Mouse (Mus musculus) monocyte, adult 2 months (primary cell): ENCODE measurements around the gene Eif3i.

Experiments
- DNase-seq, 2 experiments: peaks; one replicate each; pipeline ENCODE4 v3.0.0; 2022; ENCODE audit warnings: low spot score in 2 of 2, low read depth in 1 of 2

Gene Eif3i

GRCm38 (mm10) chr4:129600233-129601158, at the start of gene Eif3i, which contains the start of gene Tmem234:
Gene Eif3i (minus strand): TSS chr4:129600648.
Gene Tmem234 (plus strand): TSS chr4:129600668.
- peak; percentile 49 to 70 for DNase-seq

GRCm38 (mm10) chr4:129648656-129649055, 48.2 kb upstream of the Eif3i start:
- DNase-seq = no peak

DNA sequence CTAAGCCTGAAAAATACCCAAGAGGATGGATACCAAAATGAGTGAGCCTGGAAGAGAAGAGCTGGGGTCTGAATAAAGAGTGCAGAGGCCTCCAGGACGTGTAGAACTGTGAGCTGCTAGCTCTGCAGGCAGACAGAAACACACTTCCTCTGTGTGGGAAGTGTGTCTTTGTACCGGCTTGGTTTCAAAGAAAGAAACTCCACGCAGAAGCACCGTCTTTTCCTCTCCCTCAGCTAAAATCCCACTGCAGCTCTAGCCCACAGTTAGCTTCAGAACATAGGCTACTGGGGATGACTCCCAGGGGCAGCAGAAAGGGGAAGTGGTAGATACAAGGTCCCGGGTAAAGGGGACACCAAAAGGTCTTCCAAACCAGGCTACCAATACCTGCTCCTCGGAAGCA, 44.8 kb upstream of the Eif3i start:
- no peak for DNase-seq

GRCm38 (mm10) chr4:129641756-129642155, 41.3 kb upstream of the Eif3i start:
- no peak for DNase-seq

DNA sequence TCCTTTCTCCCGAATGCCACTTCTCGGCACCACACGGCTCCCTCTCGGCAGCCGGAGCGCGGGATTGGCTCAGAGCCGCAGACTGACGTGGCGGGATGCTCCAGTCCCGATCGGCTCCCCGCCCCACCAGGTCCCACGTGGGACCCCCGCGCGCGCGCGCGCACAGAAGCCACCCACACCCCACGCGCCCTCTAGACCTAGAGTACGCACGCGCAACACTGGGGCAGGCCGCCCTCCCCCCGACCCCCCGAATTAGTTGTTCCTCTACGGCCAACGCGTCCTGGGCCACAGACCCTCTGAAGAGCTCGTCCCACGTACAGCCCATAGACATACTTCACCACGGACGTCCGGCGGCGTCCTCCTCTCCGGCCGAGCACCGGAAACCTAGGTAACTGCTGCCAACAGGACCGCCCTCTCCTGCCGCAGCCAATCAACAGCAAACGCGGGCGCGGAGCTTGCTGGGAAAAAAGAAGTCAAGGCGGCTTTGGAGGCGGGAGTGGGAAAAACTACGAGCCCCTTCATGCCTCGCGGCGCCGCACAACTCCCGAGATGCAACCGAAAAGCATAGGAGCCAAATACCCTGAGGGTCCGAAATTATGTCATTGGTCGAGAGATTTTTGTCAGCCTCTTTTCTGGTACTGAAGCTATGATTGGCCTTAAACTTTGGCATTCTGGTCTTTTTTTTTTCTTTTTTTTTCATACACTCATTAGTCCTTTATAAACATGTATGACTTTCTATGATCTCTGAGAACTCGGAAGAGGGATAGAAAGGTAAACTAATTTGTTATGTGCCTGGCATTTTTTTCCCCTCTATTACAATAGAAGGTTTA, 40.4 kb upstream of the Eif3i start, which contains the start of gene Txlna:
Gene Txlna (minus strand): TSS at position 428 of the 830 bp plus-strand sequence.
- DNase-seq = peak; percentile 88 to 90

- DNase-seq = no peak
These were observed 39.7 kb upstream of the Eif3i start for GRCm38 (mm10) chr4:129640101-129640637.

DNA sequence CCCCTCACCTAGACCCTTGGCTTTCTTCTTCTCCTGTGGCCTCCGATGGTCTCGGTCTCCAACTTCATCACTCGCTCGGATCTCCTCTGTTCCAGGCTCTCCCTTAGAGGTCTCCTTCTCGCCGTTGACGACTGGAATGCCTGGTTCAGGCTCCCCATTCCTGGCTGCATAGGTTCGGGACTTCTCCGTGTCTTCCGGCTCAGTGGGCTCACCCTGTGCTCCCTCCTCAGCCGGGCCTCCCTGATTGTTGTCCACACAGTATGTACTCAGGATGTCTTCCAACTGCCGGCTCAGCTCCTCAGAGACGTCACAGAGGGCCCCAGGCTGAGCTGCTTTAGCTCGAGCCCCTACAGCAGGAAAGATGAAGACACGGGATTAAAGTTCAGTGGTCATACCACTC, 38.8 kb upstream of the Eif3i start:
- no peak for DNase-seq

DNA sequence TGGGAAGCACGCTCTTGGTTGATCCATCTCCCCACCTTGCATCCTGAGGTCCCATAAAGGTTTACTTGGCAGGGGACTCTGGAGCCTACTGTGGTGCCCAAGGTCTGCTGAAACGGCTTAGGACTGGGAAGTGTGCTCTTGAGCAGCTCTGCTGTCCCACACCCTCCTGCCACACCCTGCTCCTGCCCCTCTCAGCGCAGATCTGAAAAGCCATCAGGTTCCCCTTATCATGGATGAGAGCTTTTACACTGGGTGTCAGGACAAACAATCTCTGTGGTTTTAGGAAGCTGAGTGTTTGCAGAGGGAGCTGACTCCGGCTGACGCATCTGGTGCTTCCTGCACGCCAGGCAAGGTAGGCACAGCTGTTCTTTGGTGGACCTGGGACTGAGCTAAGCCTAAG, 33.4 kb upstream of the Eif3i start:
- no peak for DNase-seq

DNA sequence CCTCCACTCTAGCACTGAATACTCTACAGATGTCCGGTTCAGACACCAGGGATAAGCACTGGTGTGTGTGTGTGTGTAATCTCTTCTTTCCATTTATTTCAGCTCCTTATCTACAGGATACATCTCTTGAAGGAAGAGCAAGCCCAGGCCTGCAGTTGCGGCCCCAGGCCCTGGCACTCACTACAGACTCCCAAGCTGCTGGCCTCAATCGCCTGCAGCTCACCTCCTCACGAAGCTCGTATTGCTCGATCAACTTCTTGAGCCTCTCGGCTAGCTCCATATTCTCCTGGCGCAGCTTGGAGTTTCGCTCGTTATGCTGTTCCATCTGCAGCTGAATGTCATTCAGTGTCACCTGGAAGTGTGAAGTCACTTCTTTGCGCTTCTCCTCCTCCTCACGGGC, 31.4 kb upstream of the Eif3i start:
- DNase-seq = no peak

DNA sequence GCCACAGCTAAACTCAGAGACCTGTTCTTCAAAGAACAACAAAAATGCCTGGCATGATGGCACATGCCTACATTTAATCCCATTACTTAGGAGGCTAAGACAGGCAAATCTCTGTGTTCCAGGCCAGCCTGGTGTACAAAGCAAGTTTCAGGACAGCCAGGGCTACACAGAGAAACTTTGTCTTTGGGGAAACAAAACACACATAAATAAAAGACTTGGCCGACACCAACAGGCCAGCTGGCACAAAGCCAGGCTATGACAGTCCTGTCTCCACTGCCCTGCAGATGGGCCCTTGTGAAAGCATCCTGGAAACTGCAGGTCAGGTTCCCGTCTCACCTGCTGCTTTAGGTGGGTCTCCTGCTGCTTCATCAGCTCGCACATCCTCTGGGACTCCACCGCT, 30.5 kb upstream of the Eif3i start:
- no peak for DNase-seq

DNA sequence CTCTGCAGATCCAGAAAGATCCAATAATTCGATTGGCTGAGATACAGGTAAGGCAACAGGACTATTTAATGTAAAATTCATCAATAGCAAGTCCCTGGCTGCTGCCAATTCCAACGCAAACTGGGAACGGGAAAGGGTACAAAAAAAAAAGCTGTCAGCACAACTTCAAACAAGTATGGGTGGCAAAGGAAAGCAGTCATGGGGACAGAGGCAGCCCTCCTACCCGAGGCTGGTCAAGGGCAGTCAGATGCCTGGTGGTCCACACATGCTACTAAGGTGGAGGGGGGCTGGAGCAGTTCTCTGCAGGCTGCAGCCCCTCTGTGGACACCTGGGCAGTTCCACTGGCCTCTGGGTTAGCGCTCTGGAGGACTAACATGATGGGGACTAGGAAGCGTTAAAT, 25.6 kb upstream of the Eif3i start:
- DNase-seq = no peak

DNA sequence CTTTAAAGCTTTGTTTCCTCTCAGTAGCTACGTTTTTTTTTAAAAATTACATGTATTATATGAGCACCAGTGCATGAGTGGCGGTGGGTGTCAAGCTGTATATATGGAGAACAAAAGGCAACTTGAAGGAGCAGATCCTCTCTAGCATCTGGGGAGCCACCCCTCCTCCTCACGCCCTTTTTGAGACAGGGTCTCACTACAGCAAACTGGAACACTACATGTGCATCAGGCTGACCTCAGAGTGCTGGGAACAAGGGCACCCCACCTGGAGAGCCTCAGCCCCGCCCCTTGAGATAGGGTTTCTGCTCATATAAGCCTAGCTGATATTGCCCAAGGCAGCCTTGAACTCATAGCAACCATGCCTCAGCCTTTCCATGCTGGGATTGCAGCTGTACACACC, 25.0 kb upstream of the Eif3i start:
- DNase-seq = no peak

DNA sequence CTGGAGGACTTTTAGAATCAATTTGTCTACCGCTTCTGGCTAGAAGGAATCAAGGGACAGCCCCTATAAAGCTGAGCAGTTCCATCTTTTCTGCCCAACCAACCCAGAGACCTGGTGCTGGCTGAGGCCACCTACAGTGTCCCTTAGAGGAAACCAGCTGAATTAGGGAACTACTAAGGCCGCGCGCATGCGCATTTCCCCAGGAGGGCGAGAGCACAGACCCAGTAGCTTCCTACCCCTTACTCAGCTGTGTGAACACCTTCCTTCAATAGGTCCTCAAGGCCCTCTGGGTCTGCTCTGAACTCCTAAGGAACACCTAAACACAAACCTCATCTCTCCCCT, 24.6 kb upstream of the Eif3i start:
- peak; percentile 53 to 69 for DNase-seq

GRCm38 (mm10) chr4:129624281-129625028, 24.0 kb upstream of the Eif3i start:
- peak; percentile 68 to 74 for DNase-seq

- peak in 1 of 2 experiments; percentile 12 for DNase-seq
These were observed 23.2 kb upstream of the Eif3i start, which contains the start of gene Ccdc28b for GRCm38 (mm10) chr4:129623681-129624091. Gene Ccdc28b (minus strand): TSS chr4:129623947.

- DNase-seq = no peak
These were observed 22.5 kb upstream of the Eif3i start for GRCm38 (mm10) chr4:129622803-129623535.

GRCm38 (mm10) chr4:129622120-129622802, 21.8 kb upstream of the Eif3i start:
- DNase-seq = no peak

DNA sequence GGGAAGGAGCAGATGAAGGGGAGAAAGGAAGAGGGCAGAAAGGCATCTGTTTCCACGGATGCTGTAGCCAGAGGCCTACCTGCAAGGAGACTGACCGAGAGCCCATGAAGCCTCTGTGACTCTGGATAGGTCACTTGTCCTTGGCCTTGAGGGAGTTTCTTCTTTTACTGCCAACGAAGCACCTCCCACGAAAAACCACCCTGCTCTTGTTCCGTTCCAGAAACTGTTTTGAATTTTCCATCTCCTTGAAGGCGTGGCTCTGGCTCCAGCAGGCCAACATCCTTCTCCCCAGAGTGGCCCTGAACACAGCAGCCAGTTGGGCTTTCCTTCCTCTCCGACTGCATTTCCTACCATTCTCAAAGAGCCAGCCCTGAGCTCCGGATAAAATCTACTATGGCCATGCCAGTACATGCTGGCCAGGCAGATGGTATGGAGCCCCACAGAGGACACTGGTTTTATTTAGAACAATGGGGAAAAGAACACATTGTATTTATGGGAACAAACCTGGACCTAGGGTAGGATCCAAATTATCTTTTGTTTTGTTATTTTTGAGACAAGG, 20.9 kb upstream of the Eif3i start:
- DNase-seq = no peak
